Mouse (Mus musculus) ovary, adult 18-20 months (tissue): ENCODE results near the gene Ftsj3.

Source experiments
- DNase-seq: peaks from one replicate; pipeline ENCODE4 v3.0.0; 2022; ENCODE audit warnings: low spot score, mixed read lengths

Gene Ftsj3

GRCm38 (mm10) chr11:106255685-106256451 lies at the start of gene Ftsj3, which contains the start of gene Psmc5:
Ftsj3 (minus strand) TSS chr11:106256079.
Psmc5 (plus strand) TSS chr11:106256154.
- peak; percentile 93 for DNase-seq

GRCm38 (mm10) chr11:106305348-106306064 lies 49.6 kb upstream of the Ftsj3 start:
- no peak for DNase-seq

- no peak for DNase-seq
Observed at GRCm38 (mm10) chr11:106302634-106303033, 46.8 kb upstream of the Ftsj3 start.

DNA sequence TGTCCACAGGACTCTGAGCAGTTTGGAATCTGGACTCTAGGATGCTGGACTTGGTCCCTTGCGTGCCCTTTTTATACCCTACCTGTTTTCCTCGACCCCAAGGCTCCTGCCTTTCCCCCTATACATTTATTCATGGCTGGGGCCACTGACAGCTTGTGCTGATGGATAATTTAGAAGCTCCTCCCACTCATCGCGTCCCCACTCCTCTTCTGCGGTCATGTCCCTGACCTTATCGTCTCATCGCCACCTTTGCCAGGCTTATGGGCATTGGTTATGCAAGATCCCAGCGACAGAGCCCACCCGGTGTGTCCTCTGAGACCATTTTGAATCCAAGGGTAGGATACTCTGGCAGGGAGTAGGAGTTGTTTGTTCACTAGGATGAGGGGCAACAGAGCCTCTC lies 45.9 kb upstream of the Ftsj3 start, which contains the start of gene Gh:
Gene Gh (minus strand): TSS at position 101 of the 400 bp plus-strand sequence.
- no peak for DNase-seq

DNA sequence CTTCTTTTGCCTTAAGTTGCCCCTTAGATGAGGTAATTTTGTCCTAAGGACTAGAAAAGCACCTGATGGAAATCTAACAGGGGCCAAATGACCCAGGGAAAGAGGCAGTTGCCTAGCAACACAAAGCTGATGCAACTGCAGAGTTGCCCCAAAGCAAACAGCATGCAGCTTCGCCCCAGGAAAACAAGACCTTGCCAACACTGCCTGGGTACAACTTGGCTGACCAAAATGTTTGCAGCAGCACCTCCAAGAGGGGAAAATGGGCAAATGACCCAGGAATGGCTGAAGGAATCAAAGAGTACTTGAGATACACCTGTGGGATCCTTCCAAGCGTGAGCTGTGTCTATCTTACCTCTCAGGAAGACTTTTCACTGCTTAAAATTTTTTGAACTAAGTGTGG lies 36.0 kb upstream of the Ftsj3 start:
- no peak for DNase-seq

DNA sequence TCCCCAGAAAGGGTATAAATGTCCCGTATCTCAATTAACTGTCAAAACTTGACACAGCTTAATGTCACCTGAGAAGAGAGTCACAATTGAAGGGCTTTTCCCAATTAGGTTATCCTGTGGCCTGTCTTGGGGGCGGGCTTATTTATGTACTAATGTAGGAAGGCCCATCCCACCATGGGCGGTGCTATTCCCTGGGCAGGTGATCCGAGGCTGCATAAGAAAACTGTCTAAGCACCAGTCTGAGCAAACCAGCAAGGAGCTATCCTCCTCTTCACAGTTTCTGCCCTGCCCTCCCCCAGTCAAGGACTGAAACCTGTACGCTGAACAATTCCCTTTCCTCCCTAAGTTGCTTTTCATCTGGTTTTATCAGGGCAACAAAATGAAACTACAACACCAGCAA lies 34.5 kb upstream of the Ftsj3 start:
- DNase-seq = no peak

GRCm38 (mm10) chr11:106289369-106289768 lies 33.5 kb upstream of the Ftsj3 start:
- DNase-seq = no peak

DNA sequence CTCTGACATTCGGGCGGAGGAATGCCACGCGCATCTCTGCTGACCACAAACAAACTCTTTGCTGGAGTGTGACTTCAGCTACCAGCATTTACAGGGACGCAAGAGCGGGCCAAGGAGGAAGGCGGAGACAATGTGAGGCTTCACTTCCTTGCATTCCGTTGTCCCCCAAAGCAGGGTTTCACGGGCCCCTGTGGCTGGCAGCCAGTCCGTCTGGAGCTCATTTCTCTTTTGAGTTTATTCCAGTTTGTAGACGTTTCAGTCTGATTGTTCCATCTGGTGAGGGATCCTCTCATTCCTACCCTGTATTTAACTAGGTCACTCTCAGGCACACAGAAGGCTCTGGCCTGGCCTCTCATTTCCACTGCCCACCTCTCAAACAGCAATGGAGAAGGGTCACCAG lies 31.1 kb upstream of the Ftsj3 start:
- DNase-seq = no peak

DNA sequence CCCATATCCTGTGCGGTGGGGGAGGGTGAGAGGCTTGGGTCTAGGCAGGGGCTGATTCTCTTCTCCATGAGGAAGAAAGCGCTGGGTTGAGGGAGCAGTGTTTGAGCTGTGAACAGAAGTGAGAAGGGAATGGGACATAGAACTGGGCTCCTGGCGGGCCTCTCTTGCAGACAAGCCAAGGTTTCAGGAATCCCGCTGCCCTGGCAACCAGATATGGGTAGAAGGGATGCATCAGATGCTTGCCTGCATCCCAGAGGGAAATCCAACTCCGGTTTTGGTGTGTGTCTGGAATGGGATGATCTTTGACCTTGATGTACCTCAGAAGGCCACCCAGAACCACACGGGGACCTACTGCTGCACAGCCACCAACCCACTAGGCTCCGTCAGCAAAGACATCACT lies 30.3 kb upstream of the Ftsj3 start:
- no peak for DNase-seq

DNA sequence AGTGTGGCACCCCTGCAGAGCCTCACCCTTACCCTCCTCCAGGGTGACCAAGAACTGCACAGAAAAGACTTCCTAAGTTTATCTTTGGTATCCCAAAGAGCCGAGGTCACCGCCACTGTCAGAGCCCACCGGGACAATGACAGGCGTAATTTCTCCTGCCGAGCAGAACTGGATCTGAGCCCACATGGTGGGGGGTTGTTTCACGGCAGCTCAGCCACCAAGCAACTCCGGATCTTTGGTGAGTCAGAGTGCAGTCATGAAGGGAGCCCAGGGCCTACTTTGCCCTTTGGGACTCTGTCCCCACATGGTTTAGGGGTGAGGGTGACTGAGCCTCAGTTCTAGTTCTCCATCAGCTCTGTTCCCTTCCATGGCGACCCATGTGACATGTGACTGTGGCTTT lies 28.2 kb upstream of the Ftsj3 start:
- DNase-seq = no peak

DNA sequence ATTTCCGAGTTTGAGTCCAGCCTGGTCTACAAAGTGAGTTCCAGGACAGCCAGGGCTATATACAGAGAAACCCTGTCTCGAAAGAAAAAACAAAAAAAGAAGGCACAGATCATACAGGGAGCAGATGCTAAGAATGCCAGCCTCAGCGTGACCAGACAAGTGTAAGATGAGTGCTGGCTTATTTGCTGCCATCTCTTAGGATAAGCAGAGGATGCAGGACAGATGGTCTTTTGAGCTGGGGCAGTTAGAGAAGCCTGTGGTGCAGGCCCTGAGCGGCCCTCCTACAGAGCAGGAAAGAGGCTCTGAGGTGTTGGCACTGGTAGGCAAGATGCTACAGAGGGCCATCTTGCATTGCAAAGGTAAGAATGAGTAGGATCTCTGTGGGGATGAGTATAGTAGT lies 27.5 kb upstream of the Ftsj3 start:
- no peak for DNase-seq

- DNase-seq = no peak
Observed at GRCm38 (mm10) chr11:106282452-106282851, 26.6 kb upstream of the Ftsj3 start.

GRCm38 (mm10) chr11:106276454-106276853 lies 20.6 kb upstream of the Ftsj3 start, which contains the start of gene Tcam1:
Tcam1 (plus strand) TSS chr11:106276672.
- peak; percentile 79 for DNase-seq

DNA sequence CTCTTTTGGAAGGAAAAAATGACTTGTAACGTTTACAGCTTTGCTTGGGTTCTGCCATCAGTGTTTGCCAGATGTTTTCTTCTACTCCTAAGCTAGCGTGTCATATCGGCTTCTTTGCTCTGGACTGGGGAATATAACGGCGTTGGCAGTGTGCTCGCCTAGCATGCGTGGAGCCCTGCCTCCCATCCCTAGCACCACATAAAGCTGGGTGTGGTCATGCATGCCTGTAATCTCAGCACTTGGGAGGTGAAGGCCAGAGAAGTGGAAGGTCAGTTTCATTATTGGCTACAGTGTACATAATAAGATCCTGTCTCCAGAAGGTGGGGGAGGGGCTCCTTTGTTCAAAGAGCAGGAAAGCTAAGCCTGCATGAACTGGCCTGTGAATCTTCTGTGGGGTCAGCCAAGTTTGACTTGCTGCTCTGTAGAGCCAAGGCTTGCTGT lies 19.1 kb upstream of the Ftsj3 start:
- peak; percentile 50 for DNase-seq

DNA sequence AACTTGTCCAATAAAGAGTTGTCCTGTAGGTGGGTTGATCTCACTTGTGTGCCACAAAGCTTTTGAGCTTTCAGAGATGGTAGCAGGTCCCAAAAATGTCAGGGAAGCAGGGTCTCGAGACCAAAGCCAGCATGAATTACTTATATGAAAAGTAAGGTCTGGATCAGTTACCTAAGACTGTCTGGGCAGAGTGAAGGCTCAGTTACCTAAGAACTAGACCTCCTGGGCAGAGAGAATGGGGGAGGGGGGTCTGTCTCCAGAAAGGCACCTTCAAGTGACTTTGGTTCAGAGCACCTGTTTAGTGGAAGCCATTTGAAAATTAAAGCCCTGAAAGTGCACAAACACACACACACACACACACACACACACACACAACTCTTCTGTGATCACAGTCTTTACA lies 18.5 kb upstream of the Ftsj3 start:
- DNase-seq = no peak

GRCm38 (mm10) chr11:106273811-106274210 lies 17.9 kb upstream of the Ftsj3 start:
- no peak for DNase-seq

- DNase-seq = no peak
Observed at GRCm38 (mm10) chr11:106273311-106273684, 17.4 kb upstream of the Ftsj3 start.

GRCm38 (mm10) chr11:106272644-106273310 lies 16.9 kb upstream of the Ftsj3 start, which contains the start of gene Smarcd2:
Smarcd2 (minus strand) TSS chr11:106272972.
- peak; percentile 100 for DNase-seq

DNA sequence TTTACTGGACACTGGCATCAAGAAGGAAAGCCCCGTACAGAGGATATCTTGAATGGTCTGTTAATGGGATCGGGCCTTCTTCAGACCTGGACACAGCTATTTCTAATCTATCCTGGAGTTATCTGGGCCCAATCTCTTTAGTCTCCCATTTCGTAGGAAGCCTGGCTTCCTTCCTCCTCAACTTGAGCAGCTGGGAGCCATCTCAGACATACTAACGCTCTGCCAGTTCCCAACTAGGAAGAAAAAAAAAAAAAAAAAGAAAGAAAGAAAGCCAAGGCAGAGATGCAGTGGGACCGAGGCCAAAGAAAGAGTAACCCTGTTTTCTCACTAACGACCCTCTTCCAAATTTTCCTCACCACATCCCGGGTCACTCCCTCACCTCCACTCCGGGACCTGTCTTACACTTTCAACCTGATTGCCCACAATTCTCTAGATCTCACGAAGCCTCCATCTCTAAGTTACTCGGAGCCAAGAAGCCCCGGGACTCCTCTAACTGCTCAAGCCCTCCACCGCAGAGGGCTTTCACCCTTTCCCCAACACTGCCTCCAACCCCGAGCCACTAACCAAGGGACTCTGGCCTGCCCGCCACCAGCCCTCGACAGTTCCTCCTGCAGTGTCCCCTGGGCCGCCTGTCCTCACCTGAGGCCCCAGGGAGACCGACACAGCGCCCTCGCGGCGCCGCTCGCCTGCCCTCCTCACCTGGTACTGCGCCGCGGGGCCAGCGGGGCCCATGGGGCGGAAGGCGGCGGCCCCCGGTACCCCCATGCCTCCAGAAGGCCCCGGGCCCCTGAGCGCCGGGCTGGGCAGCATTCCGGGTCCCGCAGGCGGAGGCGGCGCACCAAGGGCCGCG lies 16.1 kb upstream of the Ftsj3 start:
- no peak for DNase-seq

- no peak for DNase-seq
Observed at GRCm38 (mm10) chr11:106271131-106271793, 15.4 kb upstream of the Ftsj3 start.

DNA sequence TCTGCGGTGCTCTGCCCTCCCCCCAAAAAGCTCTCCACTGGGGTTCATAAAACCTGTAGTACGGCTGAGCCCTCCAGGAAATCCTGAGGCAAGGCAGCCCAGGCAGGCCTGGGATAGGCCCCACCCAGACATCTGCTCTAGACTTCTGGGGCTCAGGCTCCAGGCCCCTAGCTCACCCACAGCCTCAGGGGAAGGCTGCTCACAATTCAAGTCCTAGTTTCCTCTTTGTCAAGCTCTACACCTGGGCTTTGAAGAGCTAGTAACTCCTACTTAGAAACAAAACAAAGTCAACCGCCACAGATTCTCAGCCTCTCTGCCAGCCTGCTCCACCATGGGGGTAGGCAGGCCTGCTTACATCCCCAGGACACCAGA lies 13.2 kb upstream of the Ftsj3 start:
- DNase-seq = no peak
